Mouse (Mus musculus) liver, adult 2 months (tissue): ENCODE data around the gene Pga5. TPM values are rescaled to one million over a fixed set of nuclear protein-coding genes. Genes with fewer than 3 reads are reported as not detected.
A peak's percentile ranks its signal among the peaks of the same experiment; 100 is the strongest.

Source experiments
- DNase-seq: peaks from one replicate; pipeline ENCODE4 v3.0.0-alpha.2; 2011; ENCODE audit warnings: low read depth, low spot score; ENCODE audit errors: extremely low read depth
- H3K27ac ChIP-seq: fragments of 200-500 bp; replicated peaks from 2 replicates; pipeline ENCODE4 v1.5.1; 2012; ENCODE audit warnings: low read depth, mild to moderate bottlenecking, control low read depth, inconsistent platforms, low read length; ENCODE audit not compliant: insufficient read depth
- H3K27me3 ChIP-seq: fragments of 200-500 bp; 2 replicates; pipeline ENCODE4 v1.6.1; 2012; ENCODE audit warnings: mild to moderate bottlenecking, moderate library complexity, low read length, inconsistent platforms; ENCODE audit not compliant: control insufficient read depth, insufficient read depth
- H3K36me3 ChIP-seq: fragments of 200-500 bp; 2 replicates; pipeline ENCODE4 v1.6.1; 2012; ENCODE audit warnings: low read length, inconsistent platforms; ENCODE audit not compliant: control insufficient read depth, insufficient read depth
- H3K4me1 ChIP-seq: fragments of 200-500 bp; 2 replicates; pipeline ENCODE4 v1.6.1; 2011; ENCODE audit warnings: low read length; ENCODE audit not compliant: control insufficient read depth, insufficient read depth
- H3K4me3 ChIP-seq: fragments of 200-500 bp; 2 replicates; pipeline ENCODE4 v1.5.1; 2011; ENCODE audit warnings: low read depth, mild to moderate bottlenecking, control low read depth, low read length, moderate library complexity; ENCODE audit not compliant: insufficient read depth
- H3K79me2 ChIP-seq: fragments of 200-500 bp; 2 replicates; pipeline ENCODE4 v1.6.1; 2012; ENCODE audit warnings: inconsistent platforms, mild to moderate bottlenecking, low read length, moderate library complexity; ENCODE audit not compliant: control insufficient read depth, insufficient read depth
- H3K9ac ChIP-seq: fragments of 200-500 bp; 2 replicates; pipeline ENCODE4 v1.6.1; 2012; ENCODE audit warnings: low read depth, mild to moderate bottlenecking, control low read depth, inconsistent platforms, low read length
- CTCF ChIP-seq: fragments of 200-500 bp; IDR thresholded peaks from 2 replicates; pipeline ENCODE4 v1.5.1; 2011; ENCODE audit warnings: low read depth, low read length, control low read depth
- POLR2A ChIP-seq: fragments of 200-500 bp; IDR thresholded peaks from 2 replicates; pipeline ENCODE4 v1.6.1; 2011; ENCODE audit warnings: low read length, control low read depth; ENCODE audit not compliant: insufficient read depth; ENCODE audit errors: extremely low read depth
- WGBS: fragments of 180-500 bp; shearing (Covaris S2); methylation state at CpG from one replicate; pipeline ENCODE4 v1.1.7; 2018; 5-methylcytosine and 5-hydroxymethylcytosine counted together
- polyA plus RNA-seq: library from polyadenylated mRNA; depleted of rRNA; stranded (reverse); fragments of >200 nt; gene quantifications from 2 replicates; pipeline ENCODE4 v1.2.3, GENCODE M21; 2012
- total RNA-seq: library from RNA; depleted of rRNA; stranded (reverse); fragments of >200 nt; gene quantifications from 2 replicates; pipeline ENCODE4 v1.2.3, GENCODE M21; 2014

Gene Pga5
- total and polyA plus RNA-seq, 2 experiments = not detected

DNA sequence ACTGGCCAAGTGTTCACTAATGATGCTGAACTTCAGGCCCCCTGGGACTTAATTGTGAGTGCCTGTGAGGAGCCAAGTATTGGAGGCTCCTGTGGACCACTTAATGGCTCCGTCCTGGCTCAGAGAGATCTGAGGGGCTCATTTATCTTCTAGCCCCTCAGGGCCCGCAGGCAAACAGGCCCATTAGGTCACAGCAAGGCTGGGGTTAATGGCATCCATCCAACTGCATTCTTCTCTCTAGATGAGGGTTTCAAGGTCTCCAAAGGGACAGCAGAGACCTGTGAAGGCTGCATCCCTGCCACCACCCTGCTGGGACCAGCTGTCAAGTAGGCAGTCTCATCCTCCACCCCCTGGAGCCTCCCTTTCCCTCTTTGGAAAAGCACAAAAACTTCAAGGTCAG lies 41.9 kb upstream of the Pga5 start:
- Histone ChIP-seq H3K9ac (no peak overlapping the region), H3K27ac (no peak overlapping the region), H3K27me3 (no peaks in the 10 kb centered on the region), H3K4me3 (no peak overlapping the region), H3K36me3 (no peaks in the 10 kb centered on the region), H3K79me2 (no peaks in the 10 kb centered on the region), H3K4me1 (no peaks in the 10 kb centered on the region)
- TF ChIP-seq CTCF (no peak), POLR2A (no peak)
- no peak for DNase-seq
- WGBS = 80% methylated on average over 2 of the region's 2 CpGs

DNA sequence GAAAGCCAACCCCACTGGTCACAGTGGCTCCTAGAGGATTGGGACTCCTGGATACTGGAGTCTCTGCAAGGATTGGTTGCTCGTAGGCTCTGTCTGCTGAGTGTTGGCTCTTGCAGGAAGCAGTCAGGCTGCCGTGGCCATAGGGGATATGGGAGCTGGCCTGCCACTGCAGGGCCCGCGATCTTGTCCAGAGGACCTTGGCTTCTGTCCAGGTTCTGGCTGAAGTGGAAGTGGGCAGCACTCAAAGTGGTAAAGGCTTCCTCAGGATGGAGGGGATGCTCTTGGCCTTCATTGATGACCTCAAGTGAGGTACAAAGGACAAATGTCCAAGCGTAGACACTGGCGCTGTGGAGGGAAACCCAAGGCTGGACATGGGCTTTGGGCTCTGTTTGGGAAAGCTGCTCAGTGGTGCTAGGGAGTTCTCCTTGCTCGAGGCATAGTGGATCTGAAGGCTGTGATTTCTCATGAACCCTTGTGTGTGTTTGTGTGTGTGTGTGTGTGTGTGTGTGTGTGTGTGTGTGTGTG lies 40.4 kb upstream of the Pga5 start:
- H3K4me1 ChIP-seq = no peaks in the 10 kb centered on the region
- H3K79me2 ChIP-seq = no peaks in the 10 kb centered on the region
- H3K9ac ChIP-seq = no peak overlapping the region
- H3K27me3 ChIP-seq = no peaks in the 10 kb centered on the region
- no peak overlapping the region for H3K27ac ChIP-seq
- H3K4me3 ChIP-seq = no peak overlapping the region
- TF ChIP-seq CTCF (no peak), POLR2A (no peak)
- no peak for DNase-seq
- peaks cover 4% of the 10 kb centered on the region; the same call in 1 of the 2 replicates for H3K36me3 ChIP-seq
- 65% methylated on average over 7 of the region's 7 CpGs for WGBS

DNA sequence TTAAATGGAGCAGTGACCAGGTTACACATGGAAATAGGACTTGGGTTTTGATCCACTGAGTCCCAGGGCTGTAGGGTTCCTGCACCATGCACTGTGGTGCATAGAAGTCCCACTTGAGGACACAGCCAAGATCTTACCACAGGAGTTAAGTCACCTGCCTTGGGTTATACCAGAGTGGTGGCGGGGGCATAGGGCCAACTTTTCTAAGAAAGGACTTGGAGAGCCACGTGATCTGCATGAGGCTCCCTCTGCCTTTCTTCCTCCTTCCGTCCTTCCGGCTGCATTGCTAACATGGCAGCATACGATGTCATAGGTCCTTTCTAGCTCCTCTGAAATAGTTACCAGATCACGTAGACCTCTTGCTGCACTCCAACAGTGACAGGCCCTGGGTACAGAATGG lies 37.6 kb upstream of the Pga5 start:
- Histone ChIP-seq H3K4me3 (no peak overlapping the region), H3K4me1 (no peaks in the 10 kb centered on the region), H3K27me3 (no peaks in the 10 kb centered on the region), H3K36me3 (peaks cover 14% of the 10 kb centered on the region; the same call in 1 of the 2 replicates), H3K9ac (no peak overlapping the region), H3K79me2 (no peaks in the 10 kb centered on the region), H3K27ac (no peak overlapping the region)
- no peak for TF ChIP-seq CTCF
- TF ChIP-seq POLR2A = no peak
- DNase-seq = no peak
- 89% methylated on average over 6 of the region's 6 CpGs for WGBS

DNA sequence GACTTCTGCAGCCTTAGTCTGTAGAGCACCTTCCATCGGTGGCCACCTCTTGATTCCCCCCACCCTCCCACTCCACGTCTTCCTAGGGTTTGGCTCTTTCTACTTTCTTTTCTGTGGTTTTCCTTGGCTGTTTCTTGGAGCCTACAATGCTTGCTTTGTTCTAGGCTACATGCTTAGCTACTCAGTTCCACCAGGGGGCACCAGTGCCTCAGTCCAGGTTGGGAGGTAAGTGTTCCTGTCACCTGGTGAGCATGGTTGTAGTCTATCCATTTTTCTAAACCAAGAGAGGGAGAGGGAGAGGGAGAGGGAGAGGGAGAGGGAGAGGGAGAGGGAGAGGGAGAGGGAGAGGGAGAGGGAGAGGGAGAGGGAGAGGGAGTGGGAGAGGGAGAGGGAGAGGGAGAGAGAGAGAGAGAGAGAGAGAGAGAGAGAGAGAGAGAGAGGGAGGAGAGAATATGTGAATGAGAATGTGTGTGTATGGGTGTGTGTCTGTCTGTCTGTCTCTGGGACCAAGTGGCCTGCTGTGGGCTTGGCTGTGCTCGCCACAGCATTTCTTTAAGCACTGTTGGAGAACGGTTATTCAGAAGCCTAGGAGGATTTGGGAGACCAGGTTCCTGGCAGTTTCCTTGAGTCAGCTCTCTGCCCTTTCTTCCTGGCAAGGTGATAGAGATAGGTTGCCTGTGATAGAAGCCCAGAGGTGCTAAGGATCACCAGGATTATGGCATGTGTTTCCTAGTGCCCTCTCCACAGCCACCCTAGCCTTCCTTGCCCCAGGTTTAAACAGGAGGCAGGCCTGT lies 37.0 kb upstream of the Pga5 start:
- DNase-seq = peak; percentile 31
- no peak overlapping the region for H3K9ac ChIP-seq

DNA sequence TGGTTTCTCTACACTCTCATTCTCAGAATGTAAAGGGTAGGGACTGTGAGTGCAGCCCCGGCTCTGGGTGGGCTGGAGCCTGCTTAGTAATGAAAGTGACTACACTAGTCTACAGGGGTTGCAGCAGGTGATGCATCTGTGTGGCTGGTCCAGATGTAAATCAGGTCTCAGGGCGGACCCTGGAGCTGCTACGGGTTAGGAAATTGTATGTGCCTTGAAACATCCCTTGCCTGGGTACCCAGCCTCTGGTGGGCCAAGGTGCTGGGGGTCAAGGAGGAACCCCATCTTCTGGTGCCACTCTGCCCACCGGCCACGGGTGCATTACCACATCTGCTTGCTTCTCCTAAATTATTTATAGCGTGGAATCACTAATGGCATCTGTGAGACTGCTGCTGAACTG lies 36.3 kb upstream of the Pga5 start:
- Histone ChIP-seq H3K36me3 (peaks cover 14% of the 10 kb centered on the region; the same call in 1 of the 2 replicates), H3K27me3 (no peaks in the 10 kb centered on the region), H3K27ac (no peak overlapping the region), H3K79me2 (no peaks in the 10 kb centered on the region), H3K4me1 (no peaks in the 10 kb centered on the region), H3K4me3 (no peak overlapping the region), H3K9ac (no peak overlapping the region)
- TF ChIP-seq CTCF (no peak), POLR2A (no peak)
- no peak for DNase-seq
- WGBS = 93% methylated on average over 6 of the region's 6 CpGs

More for the DNA sequence above, 37.0 kb upstream of the Pga5 start:
- Histone ChIP-seq H3K36me3 (peaks cover 14% of the 10 kb centered on the region; the same call in 1 of the 2 replicates), H3K79me2 (no peaks in the 10 kb centered on the region), H3K27me3 (no peaks in the 10 kb centered on the region), H3K4me3 (no peak overlapping the region), H3K4me1 (no peaks in the 10 kb centered on the region), H3K27ac (no peak overlapping the region)
- WGBS = 68% methylated on average over 4 of the region's 4 CpGs
- TF ChIP-seq CTCF (peak; percentile 72), POLR2A (no peak)

DNA sequence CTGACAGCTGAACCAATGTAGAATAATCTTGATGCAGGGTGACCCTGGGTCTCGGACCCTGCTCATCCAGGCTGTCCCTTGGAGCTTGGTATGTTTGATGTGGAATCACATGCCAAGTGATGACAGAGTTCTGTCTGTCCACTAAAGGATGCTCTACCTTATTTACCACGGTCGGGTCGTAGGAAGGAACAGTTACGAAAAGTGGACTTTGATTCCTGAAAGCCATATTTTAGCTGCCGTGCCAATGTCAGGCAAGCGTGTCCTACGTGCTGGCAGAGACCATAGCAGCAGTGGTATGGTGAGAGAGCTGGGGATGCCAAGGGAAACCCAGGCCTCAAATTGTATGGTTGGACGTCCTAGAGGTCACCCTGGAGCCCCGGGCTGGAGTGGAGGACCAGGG lies 35.7 kb upstream of the Pga5 start:
- Histone ChIP-seq H3K4me1 (no peaks in the 10 kb centered on the region), H3K27ac (no peak overlapping the region), H3K4me3 (no peak overlapping the region), H3K79me2 (no peaks in the 10 kb centered on the region), H3K9ac (no peak overlapping the region), H3K36me3 (peaks cover 14% of the 10 kb centered on the region; the same call in 1 of the 2 replicates), H3K27me3 (no peaks in the 10 kb centered on the region)
- WGBS = 42% methylated on average over 10 of the region's 10 CpGs
- DNase-seq = peak; percentile 66
- TF ChIP-seq POLR2A (no peak), CTCF (no peak)
